Mouse (Mus musculus) lung, embryonic 14.5 days (tissue): ENCODE measurements at regions not wholly inside any gene's neighbourhood (a gene's known extent, or its start where the extent isn't known, plus 50 kb on each side); places are given as distances from the start of the nearest gene placed in this dataset.

Source experiments
- ATAC-seq: fragments of 200-750 bp; cut with Nextera tagmentation; 2 replicates; pipeline ENCODE4 v1.8.0; 2017; ENCODE audit warnings: mild to moderate bottlenecking, moderate TSS enrichment, moderate library complexity; ENCODE audit not compliant: insufficient read depth
- DNase-seq: peaks from one replicate; pipeline ENCODE4 v3.0.0-alpha.2; 2015
- H3K27ac ChIP-seq: fragments of 300-500 bp; sonication (generic); 2 replicates; pipeline ENCODE4 v1.5.1; 2014; ENCODE audit warnings: low read depth, mild to moderate bottlenecking, moderate library complexity
- H3K27me3 ChIP-seq: fragments of 300-500 bp; sonication (generic); 2 replicates; pipeline ENCODE4 v1.6.1; 2014; ENCODE audit warnings: low read length, control low read depth; ENCODE audit not compliant: insufficient read depth
- H3K36me3 ChIP-seq: fragments of 300-500 bp; sonication (generic); 2 replicates; pipeline ENCODE4 v1.6.1; 2014; ENCODE audit warnings: control low read depth; ENCODE audit not compliant: insufficient read depth
- H3K4me1 ChIP-seq: fragments of 300-500 bp; sonication (generic); 2 replicates; pipeline ENCODE4 v1.6.1; 2014; ENCODE audit warnings: antibody characterized with exemption, control low read depth; ENCODE audit not compliant: insufficient read depth
- H3K4me2 ChIP-seq: fragments of 300-500 bp; sonication (generic); 2 replicates; pipeline ENCODE4 v1.6.1; 2014; ENCODE audit warnings: mild to moderate bottlenecking
- H3K4me3 ChIP-seq: fragments of 300-500 bp; sonication (generic); 2 replicates; pipeline ENCODE4 v1.5.1; 2014; ENCODE audit warnings: low read depth, low read length
- H3K9ac ChIP-seq: fragments of 300-500 bp; sonication (generic); 2 replicates; pipeline ENCODE4 v1.6.1; 2014
- H3K9me3 ChIP-seq: fragments of 300-500 bp; sonication (generic); 2 replicates; pipeline ENCODE4 v1.6.1; 2016; ENCODE audit warnings: low read depth, low read length, control low read depth
- CTCF ChIP-seq: IDR thresholded peaks from 2 replicates; pipeline ENCODE4 v1.5.1; 2016; ENCODE audit warnings: antibody characterized with exemption, low read depth
- WGBS: fragments of 180-500 bp; shearing (Covaris S2); extraction: QIAGEN DNeasy Blood & Tissue Kit; methylation state at CpG from one replicate; pipeline ENCODE4 v1.1.7; 2014; 5-methylcytosine and 5-hydroxymethylcytosine counted together

DNA sequence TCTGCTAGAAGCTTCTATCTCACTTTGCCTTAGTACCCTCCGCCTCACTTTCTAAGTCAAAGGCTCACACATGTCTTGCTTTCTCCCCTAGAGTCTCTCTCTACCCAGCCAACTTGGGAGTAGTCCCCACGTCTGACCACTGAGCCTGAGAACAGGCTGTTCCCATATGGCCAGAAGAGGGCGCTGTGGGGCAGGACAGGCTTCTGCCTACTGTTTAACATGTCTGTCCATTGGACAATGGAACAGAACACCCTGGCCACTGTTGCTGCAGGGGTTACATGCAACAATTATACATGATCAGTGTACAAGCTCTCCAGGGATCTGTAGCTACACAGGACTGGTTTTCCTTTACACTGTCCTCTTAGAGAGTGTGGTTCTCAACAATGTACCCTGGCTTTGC is 52.5 kb upstream of the Glrp1 start:
- Histone ChIP-seq H3K9ac (no peak overlapping the region), H3K4me1 (peaks cover 13% of the 10 kb centered on the region), H3K4me2 (no peak overlapping the region), H3K27ac (no peak overlapping the region), H3K27me3 (no peaks in the 10 kb centered on the region), H3K9me3 (no peaks in the 10 kb centered on the region), H3K4me3 (no peak overlapping the region), H3K36me3 (no peaks in the 10 kb centered on the region)
- DNase-seq = peak; percentile 87
- WGBS = 34% methylated on average over 3 of the region's 3 CpGs
- peak; percentile 22; the same call in 1 of the 2 replicates for ATAC-seq
- peak; percentile 95 for TF ChIP-seq CTCF

DNA sequence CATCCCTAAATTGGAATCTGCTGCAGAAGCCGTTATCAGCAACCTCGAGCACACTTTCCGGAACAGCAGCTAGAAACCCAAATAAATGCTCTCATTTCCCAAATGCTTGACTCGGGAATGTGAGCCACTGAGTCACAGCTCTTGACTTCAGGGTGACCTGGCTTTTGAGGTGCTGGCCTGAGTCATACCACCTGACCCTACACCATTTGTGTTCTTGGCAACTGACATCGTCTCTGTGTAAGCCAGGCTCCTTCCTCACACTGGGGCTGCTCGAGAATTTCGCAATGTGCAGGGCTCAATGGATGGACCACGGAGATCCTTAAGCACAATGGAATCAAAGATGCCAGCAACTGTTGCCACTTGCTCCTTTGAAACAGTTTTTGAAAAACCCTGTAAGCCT is 50.9 kb upstream of the Glrp1 start:
- no peak for TF ChIP-seq CTCF
- no peaks in the 10 kb centered on the region for H3K36me3 ChIP-seq
- H3K4me2 ChIP-seq = no peak overlapping the region
- H3K9me3 ChIP-seq = no peaks in the 10 kb centered on the region
- no peaks in the 10 kb centered on the region for H3K27me3 ChIP-seq
- no peak for ATAC-seq
- peak; percentile 38 for DNase-seq
- peaks cover 13% of the 10 kb centered on the region for H3K4me1 ChIP-seq
- no peak overlapping the region for H3K27ac ChIP-seq
- WGBS = 17% methylated on average over 8 of the region's 8 CpGs
- no peak overlapping the region for H3K4me3 ChIP-seq
- H3K9ac ChIP-seq = no peak overlapping the region
